ENCODE assay signal across 9 mouse cellular contexts in the genomic region with DNA sequence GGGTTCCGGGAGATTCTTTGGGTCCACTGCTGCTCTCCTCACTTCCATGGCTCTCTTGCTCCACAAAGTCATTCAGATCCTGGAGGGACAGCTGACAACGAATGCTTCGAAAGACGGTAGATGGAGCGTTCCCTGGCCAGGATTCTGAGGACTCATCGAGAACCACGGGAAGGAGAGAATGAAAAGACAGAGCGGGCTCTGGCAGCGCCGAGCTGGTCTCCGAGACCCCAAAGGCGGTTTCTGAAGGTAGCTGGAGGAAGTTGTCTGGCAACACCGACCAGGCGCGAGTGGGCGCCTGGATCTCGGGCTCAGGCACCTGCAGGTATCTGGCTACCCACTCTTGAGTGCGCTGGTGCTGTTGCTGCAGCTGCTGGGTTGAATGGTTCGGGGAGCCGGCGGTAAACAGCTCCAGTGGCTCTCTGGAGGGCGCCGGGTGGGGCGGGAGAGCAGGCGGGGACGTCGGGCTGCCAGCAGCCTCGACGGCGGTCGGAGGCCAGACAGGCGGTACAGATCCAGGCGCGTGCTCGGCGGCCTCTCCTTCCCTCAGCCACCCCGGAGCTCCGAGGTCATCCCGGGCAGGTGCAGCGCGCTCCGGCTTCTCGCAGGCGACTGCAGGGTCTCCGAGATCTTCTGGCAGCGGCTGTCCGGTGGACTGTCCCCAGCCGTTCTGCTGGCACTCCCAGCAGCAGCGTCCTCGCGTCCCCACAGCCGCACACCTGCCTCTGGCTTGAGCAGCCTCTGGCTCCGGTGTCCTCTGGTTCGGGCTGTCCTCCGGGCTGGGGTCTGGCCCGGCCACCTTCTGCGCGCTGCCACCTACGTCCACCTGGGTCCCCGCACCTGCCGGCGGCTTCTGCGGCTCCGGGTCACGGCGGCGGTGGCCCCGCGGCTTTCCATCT. TPM values are rescaled to one million over a fixed set of nuclear protein-coding genes. Genes with fewer than 3 reads are reported as not detected.
A peak's percentile ranks its signal among the peaks of the same experiment; 100 is the strongest.
DNase-seq lines count a peak whose midpoint lies in the region; ATAC-seq lines count a peak whose summit lies in the region.
"Had no signal": no experiment of that assay in that cellular context is flagged by ENCODE, and none has a peak within 500 bp of the region (broad histone marks: within the 10 kb centered on the region; RNA-seq: fewer than 3 reads in every experiment).

No protein-coding gene starts in this region.

- H3K27me3 ChIP-seq in heart, embryonic 14.5 days (ENCODE audit: control insufficient read depth, insufficient read depth, low read length): peaks cover 59% of the 10 kb centered on the region
- peaks cover 77% of the 10 kb centered on the region for H3K27me3 ChIP-seq in hindbrain, embryonic 14.5 days (ENCODE audit: control insufficient read depth, insufficient read depth, low read length)
- H3K27me3 ChIP-seq in liver, embryonic 13.5 days: peaks cover 72% of the 10 kb centered on the region
- H3K27me3 ChIP-seq in stomach, embryonic 14.5 days (ENCODE audit: control insufficient read depth, insufficient read depth, low read length): peaks cover 19% of the 10 kb centered on the region

- H3K9ac ChIP-seq in heart, embryonic 14.5 days (ENCODE audit: low read length): peak overlapping the region; percentile 64
- H3K9ac ChIP-seq in hindbrain, embryonic 14.5 days: peak overlapping the region; percentile 46
- H3K9ac ChIP-seq in liver, embryonic 13.5 days: 0 out of 2 replicates have a peak overlapping the region, but pooled peaks have one; percentile 9
- no peak overlapping the region; the same call in 1 of the 2 replicates for H3K9ac ChIP-seq in stomach, embryonic 14.5 days (replicated peaks; ENCODE audit: low read depth, low read length)

- no peak for DNase-seq in heart, postnatal 4 days
- peak; percentile 59 to 64 for DNase-seq in cerebellum, postnatal 14 days
- no peak for DNase-seq in hindbrain, embryonic 14.5 days (ENCODE audit: low spot score)
- DNase-seq in liver, embryonic 13.5 days: no peak
- no peak for DNase-seq in embryo, embryonic 10 days (ENCODE audit: low spot score)
- no peak for DNase-seq in gastrocnemius, postnatal 10 days

- H3K27ac ChIP-seq in heart, embryonic 14.5 days (replicated peaks in 1 of 2; ENCODE audit: control insufficient read depth in 1 of 2, insufficient read depth in 1 of 2, low read depth in 2 of 2, low read length in 2 of 2): no peak overlapping the region
- H3K27ac ChIP-seq in hindbrain, embryonic 14.5 days: no peak overlapping the region
- H3K27ac ChIP-seq in liver, embryonic 13.5 days: no peak overlapping the region
- H3K27ac ChIP-seq in stomach, embryonic 14.5 days (ENCODE audit: low read length): no peak overlapping the region

- H3K4me3 ChIP-seq in heart, embryonic 14.5 days (ENCODE audit: control insufficient read depth in 1 of 2, insufficient read depth in 1 of 2, low read depth in 1 of 2, low read length in 2 of 2): peak overlapping the region; percentile 50 to 62
- peak overlapping the region; percentile 43 for H3K4me3 ChIP-seq in hindbrain, embryonic 14.5 days (replicated peaks; ENCODE audit: low read length)
- H3K4me3 ChIP-seq in liver, embryonic 13.5 days (replicated peaks): peak overlapping the region; percentile 48
- peak overlapping the region; percentile 49 for H3K4me3 ChIP-seq in stomach, embryonic 14.5 days (ENCODE audit: low read depth, low read length)

- H3K9me3 ChIP-seq in heart, embryonic 14.5 days (ENCODE audit: control insufficient read depth, low read length): no peaks in the 10 kb centered on the region
- no peaks in the 10 kb centered on the region for H3K9me3 ChIP-seq in hindbrain, embryonic 14.5 days (ENCODE audit: control insufficient read depth, low read length)
- no peaks in the 10 kb centered on the region for H3K9me3 ChIP-seq in liver, embryonic 13.5 days (replicated peaks)
- no peaks in the 10 kb centered on the region for H3K9me3 ChIP-seq in stomach, embryonic 14.5 days (ENCODE audit: control insufficient read depth, low read depth, low read length)

- 3% methylated on average over 69 of the region's 69 CpGs for WGBS in heart, embryonic 14.5 days
- WGBS in hindbrain, embryonic 14.5 days: 2% methylated on average over 66 of the region's 69 CpGs
- 4% methylated on average over 67 of the region's 69 CpGs for WGBS in liver, embryonic 13.5 days (ENCODE audit: insufficient replicate concordance)
- WGBS in stomach, embryonic 14.5 days: 3% methylated on average over 69 of the region's 69 CpGs

- ATAC-seq in heart, embryonic 14.5 days (ENCODE audit: insufficient number of reproducible peaks, insufficient read depth, low FRiP score, low read depth): 0 out of 2 replicates have a peak, but pooled peaks have one; percentile 24
- ATAC-seq in hindbrain, embryonic 14.5 days (ENCODE audit: low FRiP score): peak; percentile 28; the same call in 1 of the 2 replicates
- ATAC-seq in liver, embryonic 13.5 days (ENCODE audit: low read depth): no peak
- ATAC-seq in stomach, embryonic 14.5 days (ENCODE audit: insufficient number of reproducible peaks, insufficient read depth, low FRiP score, low read depth): 0 out of 2 replicates have a peak, but pooled peaks have one; percentile 3

- H3K36me3 ChIP-seq in heart, embryonic 14.5 days (ENCODE audit: control insufficient read depth, insufficient read depth, low read length): no peaks in the 10 kb centered on the region
- no peaks in the 10 kb centered on the region for H3K36me3 ChIP-seq in hindbrain, embryonic 14.5 days (replicated peaks; ENCODE audit: control insufficient read depth, insufficient read depth)
- no peaks in the 10 kb centered on the region for H3K36me3 ChIP-seq in liver, embryonic 13.5 days
- H3K36me3 ChIP-seq in stomach, embryonic 14.5 days (ENCODE audit: control insufficient read depth, insufficient read depth, low read length): no peaks in the 10 kb centered on the region

- H3K4me2 ChIP-seq in heart, embryonic 14.5 days (ENCODE audit: low read length): peak overlapping the region; percentile 99
- H3K4me2 ChIP-seq in hindbrain, embryonic 14.5 days (replicated peaks): peak overlapping the region; percentile 89
- H3K4me2 ChIP-seq in liver, embryonic 13.5 days: peak overlapping the region; percentile 62
- H3K4me2 ChIP-seq in stomach, embryonic 14.5 days (replicated peaks; ENCODE audit: low read depth, low read length): peak overlapping the region; percentile 91

- peaks cover 4 to 23% of the 10 kb centered on the region in 2 experiments; a peak in 3 of 4 replicates for H3K4me1 ChIP-seq in heart, embryonic 14.5 days (ENCODE audit: control insufficient read depth in 2 of 2, insufficient read depth in 2 of 2, low read length in 2 of 2)
- peaks cover 17% of the 10 kb centered on the region for H3K4me1 ChIP-seq in hindbrain, embryonic 14.5 days (replicated peaks; ENCODE audit: control insufficient read depth, insufficient read depth, low read length)
- H3K4me1 ChIP-seq in liver, embryonic 13.5 days (replicated peaks): peaks cover 11% of the 10 kb centered on the region
- peaks cover 12% of the 10 kb centered on the region; the same call in 1 of the 2 replicates for H3K4me1 ChIP-seq in stomach, embryonic 14.5 days (ENCODE audit: control insufficient read depth, insufficient read depth, low read length)

RNA-seq across cellular contexts. Expression of a gene that starts 0.9 kb away (rescaled TPM):
- 0.11 TPM in 1 of 2 replicates, not detected in the other for polyA plus RNA-seq in heart, embryonic 14.5 days (2014; fragmentation: Nextera tagmentation; extraction: Ambion mirVana)
- total RNA-seq in heart, postnatal 4 days (2021): under 1 TPM in 1 of 2 experiments, not detected in 1; 0.10 TPM
- polyA plus RNA-seq in hindbrain, embryonic 14.5 days (2014; fragmentation: Nextera tagmentation; extraction: Ambion mirVana): not detected in 2 replicates
- polyA plus RNA-seq in liver, embryonic 13.5 days (2015; fragmentation: Nextera tagmentation; extraction: Ambion mirVana): 0.20 and 0.39 TPM in 2 replicates
- polyA plus RNA-seq in stomach, embryonic 14.5 days (2014; fragmentation: Nextera tagmentation; extraction: Ambion mirVana): 1.4 and 1.5 TPM in 2 replicates
- under 1 TPM in 1 of 2 experiments, not detected in 1; 0.07 TPM for total RNA-seq in gastrocnemius, postnatal 10 days (2021)
- total RNA-seq: MEL had no signal

RNA-seq across cellular contexts. Expression of a gene that starts 49.3 kb away (rescaled TPM):
- polyA plus RNA-seq in heart, embryonic 14.5 days (2014; fragmentation: Nextera tagmentation; extraction: Ambion mirVana): 83.8 and 85.3 TPM in 2 replicates
- total RNA-seq in heart, postnatal 4 days (2021): 100 to 1,000 TPM; 120 to 130 TPM
- polyA plus RNA-seq in hindbrain, embryonic 14.5 days (2014; fragmentation: Nextera tagmentation; extraction: Ambion mirVana): 155 and 163 TPM in 2 replicates
- 28.7 and 36.1 TPM in 2 replicates for polyA plus RNA-seq in liver, embryonic 13.5 days (2015; fragmentation: Nextera tagmentation; extraction: Ambion mirVana)
- 176 and 186 TPM in 2 replicates for polyA plus RNA-seq in stomach, embryonic 14.5 days (2014; fragmentation: Nextera tagmentation; extraction: Ambion mirVana)
- total RNA-seq in gastrocnemius, postnatal 10 days (2021): 100 to 1,000 TPM; 161 to 185 TPM

Comparison
In these comparisons a context has a peak if more than half of its experiments do, and no peak if none do; other contexts are left out.
1. DNase-seq: peak in cerebellum, postnatal 14 days (2 of 2); none in heart, postnatal 4 days (single experiment), hindbrain, embryonic 14.5 days (single experiment), liver, embryonic 13.5 days (single experiment), embryo, embryonic 10 days (single experiment) and gastrocnemius, postnatal 10 days (single experiment).
2. Peak in every context shown above with its lines, with median percentiles within 50 percentile points of each other: H3K4me2 ChIP-seq and H3K4me3 ChIP-seq.